Mouse (Mus musculus): ENCODE data around the gene Mocs1.

The Mocs1 gene

DNA sequence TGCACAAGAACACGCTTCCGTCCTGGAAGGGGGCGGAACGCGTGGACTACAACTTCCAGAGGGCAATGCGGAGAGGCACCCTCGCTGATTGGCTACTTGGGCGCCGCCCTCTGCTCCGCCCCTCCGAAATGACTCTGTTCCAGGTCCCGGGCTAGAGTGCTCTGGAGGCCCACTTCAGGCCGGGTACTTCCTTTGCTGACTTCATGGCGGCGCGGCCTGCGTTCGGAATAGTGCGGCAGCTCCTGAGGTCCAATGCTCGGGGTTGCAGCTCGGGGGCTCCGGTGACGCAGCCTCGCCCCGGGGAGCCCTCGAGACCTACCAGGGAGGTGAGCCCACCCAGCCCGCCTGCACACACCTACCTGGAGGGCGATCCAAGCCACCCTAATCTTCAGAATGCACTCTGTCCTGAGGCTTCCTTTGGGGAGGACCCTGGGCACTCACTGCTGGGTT is at the start of gene Mocs1:
Gene Mocs1 (plus strand): TSS at position 124 of the 450 bp plus-strand sequence.
- in situ Hi-C loops (cut with MboI; ENCODE audit: low pct_unique_long_range_greater_than_20kb in 1 of 2, low sequenced_read_pairs in 2 of 2, unreplicated experiment in 1 of 2): no loop called here

DNA sequence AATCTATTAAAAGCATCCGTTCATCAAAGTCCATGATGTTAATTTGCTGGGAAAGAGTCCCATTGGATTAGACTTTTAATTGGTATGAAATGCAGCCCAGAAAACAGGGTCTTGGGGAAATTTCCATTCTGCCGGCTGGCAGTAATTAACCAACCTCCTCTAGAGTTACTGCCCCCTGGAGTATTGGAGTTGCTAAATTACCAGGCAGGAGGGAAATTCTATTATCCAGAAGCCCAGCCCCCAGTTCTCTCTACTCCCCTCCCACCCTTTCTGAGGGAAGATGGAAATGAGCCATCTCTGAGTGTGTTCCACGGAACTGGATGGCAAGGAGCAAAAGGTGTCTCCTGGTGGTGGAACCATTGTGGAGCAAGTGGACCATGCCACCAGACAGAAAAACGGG is 48.5 kb upstream of the Mocs1 start:
- in situ Hi-C loops (cut with MboI; ENCODE audit: low pct_unique_long_range_greater_than_20kb in 1 of 2, low sequenced_read_pairs in 2 of 2, unreplicated experiment in 1 of 2): no loop called here

GRCm38 (mm10) chr17:49384217-49384943 is 43.8 kb upstream of the Mocs1 start:
- in situ Hi-C loops (cut with MboI; ENCODE audit: low pct_unique_long_range_greater_than_20kb in 1 of 2, low sequenced_read_pairs in 2 of 2, unreplicated experiment in 1 of 2): no loop called here

DNA sequence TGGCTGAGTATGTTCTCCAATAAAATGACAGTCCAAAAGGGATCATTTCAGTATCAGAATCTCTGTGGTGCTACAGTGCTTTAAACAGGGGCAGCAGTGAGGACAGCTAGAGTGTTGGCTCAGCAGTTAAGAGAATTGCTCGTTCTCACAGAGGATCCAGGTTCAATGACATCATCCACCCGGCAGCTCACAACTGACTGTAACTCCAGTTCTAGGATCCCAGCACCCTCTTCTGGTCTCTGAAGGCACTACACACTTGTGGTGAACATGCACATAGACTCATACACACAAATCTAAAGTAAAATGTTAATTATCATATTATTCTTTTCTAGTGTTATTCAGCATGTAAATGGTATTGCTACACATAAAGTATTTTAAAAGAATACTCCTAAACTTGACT is 40.4 kb upstream of the Mocs1 start:
- in situ Hi-C loops (cut with MboI; ENCODE audit: low pct_unique_long_range_greater_than_20kb in 1 of 2, low sequenced_read_pairs in 2 of 2, unreplicated experiment in 1 of 2): no loop called here

- in situ Hi-C loops (cut with MboI; ENCODE audit: low pct_unique_long_range_greater_than_20kb in 1 of 2, low sequenced_read_pairs in 2 of 2, unreplicated experiment in 1 of 2): no loop called here
Measured at GRCm38 (mm10) chr17:49392751-49393150, 35.4 kb upstream of the Mocs1 start.

- in situ Hi-C loops (cut with MboI; ENCODE audit: low pct_unique_long_range_greater_than_20kb in 1 of 2, low sequenced_read_pairs in 2 of 2, unreplicated experiment in 1 of 2): no loop called here
Measured at GRCm38 (mm10) chr17:49394836-49395235, 33.3 kb upstream of the Mocs1 start.

GRCm38 (mm10) chr17:49399605-49400004 is 28.6 kb upstream of the Mocs1 start:
- in situ Hi-C loops (cut with MboI; ENCODE audit: low pct_unique_long_range_greater_than_20kb in 1 of 2, low sequenced_read_pairs in 2 of 2, unreplicated experiment in 1 of 2): loop anchor here (5.0 to 10.0 kb wide), 2 partner anchors 132 to 135 kb away; no protein-coding TSS in a partner anchor

GRCm38 (mm10) chr17:49400130-49400529 is 28.0 kb upstream of the Mocs1 start:
- in situ Hi-C loops (cut with MboI; ENCODE audit: low pct_unique_long_range_greater_than_20kb in 1 of 2, low sequenced_read_pairs in 2 of 2, unreplicated experiment in 1 of 2): loop anchor here (5.0 to 10.0 kb wide), 2 partner anchors 133 to 135 kb away; no protein-coding TSS in a partner anchor

DNA sequence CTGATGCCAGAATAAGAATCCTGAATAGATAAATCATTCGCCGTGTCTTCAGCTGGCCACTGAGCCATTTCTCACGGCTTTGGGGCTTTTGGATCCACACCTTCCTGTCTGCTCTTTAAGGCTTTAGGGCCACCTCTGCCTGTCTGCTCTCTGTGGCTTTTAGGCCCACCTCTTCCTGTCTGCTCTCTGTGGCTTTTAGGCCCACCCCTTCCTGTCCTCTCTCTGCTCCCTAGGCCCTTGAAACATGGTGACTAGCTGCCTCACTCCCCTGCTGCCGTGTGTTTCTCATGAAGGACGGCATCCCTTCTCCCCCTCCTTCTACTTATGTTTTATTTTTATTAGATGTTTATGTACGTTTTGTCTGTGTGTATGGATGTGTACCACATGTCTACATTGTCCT is 25.0 kb upstream of the Mocs1 start:
- in situ Hi-C loops (cut with MboI; ENCODE audit: low pct_unique_long_range_greater_than_20kb in 1 of 2, low sequenced_read_pairs in 2 of 2, unreplicated experiment in 1 of 2): loop anchor here (5.0 to 10.0 kb wide), 2 partner anchors 136 to 138 kb away; no protein-coding TSS in a partner anchor

DNA sequence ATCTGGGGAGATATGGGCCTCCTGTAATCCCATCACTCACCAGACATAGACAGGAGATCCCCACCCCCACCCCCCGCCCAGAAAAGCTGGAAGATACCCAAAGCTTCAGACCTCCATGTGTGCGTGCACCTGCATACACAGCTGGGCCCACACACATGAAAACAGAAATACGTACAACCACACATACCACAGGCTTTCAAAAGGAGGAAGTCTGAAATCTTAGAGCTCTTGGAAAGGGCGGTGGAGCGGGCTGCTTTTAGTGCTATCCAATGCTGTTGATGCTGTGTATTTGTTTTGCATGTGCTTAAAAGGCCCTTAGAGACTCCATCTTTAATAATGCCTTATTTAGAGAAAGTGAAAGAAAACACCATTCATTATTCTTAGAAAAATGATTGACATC is 22.2 kb upstream of the Mocs1 start:
- in situ Hi-C loops (cut with MboI; ENCODE audit: low pct_unique_long_range_greater_than_20kb in 1 of 2, low sequenced_read_pairs in 2 of 2, unreplicated experiment in 1 of 2): loop anchor here in 1 of 2 experiments (10.0 kb wide), 1 partner anchor 141 kb away; no protein-coding TSS in a partner anchor

DNA sequence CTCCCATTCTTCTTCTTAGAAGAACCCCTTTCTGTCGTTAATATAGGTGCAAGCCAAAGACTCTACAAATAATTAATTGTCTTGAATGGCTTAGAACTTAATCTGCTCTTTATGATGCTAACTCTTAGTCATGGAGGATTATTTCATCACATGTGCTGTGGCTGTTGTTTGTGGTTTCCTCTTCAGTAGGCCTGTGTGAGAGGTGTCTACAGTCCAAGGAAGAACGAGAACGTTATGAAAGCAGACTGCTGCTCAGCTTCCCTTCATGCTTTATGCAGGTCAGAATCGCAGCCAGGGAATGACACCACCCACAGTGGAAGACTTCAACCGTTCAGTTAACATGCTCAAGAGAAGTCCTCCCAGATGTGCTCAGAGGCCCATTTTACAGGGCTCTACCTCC is 15.2 kb upstream of the Mocs1 start:
- in situ Hi-C loops (cut with MboI; ENCODE audit: low pct_unique_long_range_greater_than_20kb in 1 of 2, low sequenced_read_pairs in 2 of 2, unreplicated experiment in 1 of 2): no loop called here

DNA sequence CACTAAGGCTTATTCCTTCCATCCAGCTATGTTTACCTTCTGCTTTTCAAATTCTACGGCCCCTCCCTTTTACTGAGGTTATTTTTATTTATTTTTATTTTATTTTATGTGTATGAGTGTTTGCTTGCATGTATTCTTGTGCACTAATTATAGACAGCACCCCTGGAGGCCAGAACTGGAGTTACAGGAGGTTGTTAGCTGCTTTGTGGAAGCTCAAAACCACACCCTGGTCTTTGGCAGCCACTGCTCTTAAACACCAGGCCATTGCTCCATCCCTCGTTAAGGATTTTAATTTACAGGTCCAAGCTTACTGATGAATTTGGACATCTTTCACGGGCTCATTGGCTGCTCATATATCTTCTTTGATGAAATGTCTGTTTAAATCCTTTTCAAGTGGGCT is 14.6 kb upstream of the Mocs1 start:
- in situ Hi-C loops (cut with MboI; ENCODE audit: low pct_unique_long_range_greater_than_20kb in 1 of 2, low sequenced_read_pairs in 2 of 2, unreplicated experiment in 1 of 2): no loop called here

GRCm38 (mm10) chr17:49416228-49416627 is 11.9 kb upstream of the Mocs1 start:
- in situ Hi-C loops (cut with MboI; ENCODE audit: low pct_unique_long_range_greater_than_20kb in 1 of 2, low sequenced_read_pairs in 2 of 2, unreplicated experiment in 1 of 2): no loop called here

DNA sequence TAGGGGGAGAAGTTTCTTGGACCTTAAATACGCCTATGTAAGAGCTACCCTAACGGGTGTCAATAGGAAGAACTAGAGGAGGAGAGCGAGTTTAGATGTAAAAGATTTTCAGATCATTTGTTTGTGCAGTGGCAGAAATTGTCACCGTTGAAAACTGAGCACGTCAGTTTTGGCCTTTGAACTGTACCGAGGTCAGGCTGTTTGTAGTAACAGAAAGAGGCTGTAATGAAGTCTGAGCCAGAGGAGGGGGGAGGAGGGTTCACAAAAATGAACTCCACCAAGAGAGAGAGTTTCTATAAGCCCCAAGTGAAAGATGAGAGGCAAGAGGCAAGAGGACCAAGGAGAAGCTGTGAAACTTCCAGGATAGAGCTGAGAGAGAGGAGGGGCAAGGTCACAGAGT is 8.3 kb upstream of the Mocs1 start:
- in situ Hi-C loops (cut with MboI; ENCODE audit: low pct_unique_long_range_greater_than_20kb in 1 of 2, low sequenced_read_pairs in 2 of 2, unreplicated experiment in 1 of 2): no loop called here

DNA sequence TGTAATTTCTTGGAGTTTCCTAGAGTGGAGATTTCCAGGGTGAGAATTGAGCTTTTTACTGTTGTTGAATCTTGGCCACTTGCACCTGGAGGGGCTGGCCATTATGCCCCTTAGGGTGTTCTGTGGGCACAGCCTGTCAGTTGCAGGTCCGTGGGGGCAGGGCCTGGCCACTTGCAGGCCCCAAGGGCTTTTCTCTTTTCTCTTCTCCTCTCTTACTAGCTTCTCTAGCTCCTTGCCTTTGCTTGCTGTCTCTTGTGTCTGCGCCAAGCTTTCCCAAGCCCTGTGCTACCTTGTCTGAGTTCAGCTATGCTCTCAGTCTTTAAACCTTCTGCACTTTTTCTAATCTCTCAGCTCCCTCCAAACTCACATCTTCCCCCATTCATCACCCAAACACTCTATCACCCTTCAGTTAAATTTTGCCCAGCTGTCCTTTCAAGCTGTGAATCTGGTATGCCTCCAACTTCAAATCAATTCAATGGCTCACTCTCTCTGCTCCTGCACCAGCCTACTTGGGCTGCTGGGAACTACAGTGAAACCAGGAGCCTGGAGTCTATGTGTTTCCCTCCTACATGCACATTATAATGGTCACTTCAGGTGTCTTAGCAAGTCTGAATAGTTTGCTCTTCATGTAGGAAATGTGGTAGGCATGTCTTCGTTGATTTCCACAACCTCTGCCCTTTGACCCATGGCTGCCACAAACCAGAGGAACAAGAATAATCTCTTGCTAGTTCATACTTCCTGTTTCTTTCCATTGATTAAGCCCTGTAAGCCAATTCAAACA is 5.7 kb upstream of the Mocs1 start:
- in situ Hi-C loops (cut with MboI; ENCODE audit: low pct_unique_long_range_greater_than_20kb in 1 of 2, low sequenced_read_pairs in 2 of 2, unreplicated experiment in 1 of 2): no loop called here

- in situ Hi-C loops (cut with MboI; ENCODE audit: low pct_unique_long_range_greater_than_20kb in 1 of 2, low sequenced_read_pairs in 2 of 2, unreplicated experiment in 1 of 2): no loop called here
Measured at GRCm38 (mm10) chr17:49423067-49423325, 5.2 kb upstream of the Mocs1 start.

- in situ Hi-C loops (cut with MboI; ENCODE audit: low pct_unique_long_range_greater_than_20kb in 1 of 2, low sequenced_read_pairs in 2 of 2, unreplicated experiment in 1 of 2): no loop called here
Measured at GRCm38 (mm10) chr17:49423872-49424271, 4.3 kb upstream of the Mocs1 start.

DNA sequence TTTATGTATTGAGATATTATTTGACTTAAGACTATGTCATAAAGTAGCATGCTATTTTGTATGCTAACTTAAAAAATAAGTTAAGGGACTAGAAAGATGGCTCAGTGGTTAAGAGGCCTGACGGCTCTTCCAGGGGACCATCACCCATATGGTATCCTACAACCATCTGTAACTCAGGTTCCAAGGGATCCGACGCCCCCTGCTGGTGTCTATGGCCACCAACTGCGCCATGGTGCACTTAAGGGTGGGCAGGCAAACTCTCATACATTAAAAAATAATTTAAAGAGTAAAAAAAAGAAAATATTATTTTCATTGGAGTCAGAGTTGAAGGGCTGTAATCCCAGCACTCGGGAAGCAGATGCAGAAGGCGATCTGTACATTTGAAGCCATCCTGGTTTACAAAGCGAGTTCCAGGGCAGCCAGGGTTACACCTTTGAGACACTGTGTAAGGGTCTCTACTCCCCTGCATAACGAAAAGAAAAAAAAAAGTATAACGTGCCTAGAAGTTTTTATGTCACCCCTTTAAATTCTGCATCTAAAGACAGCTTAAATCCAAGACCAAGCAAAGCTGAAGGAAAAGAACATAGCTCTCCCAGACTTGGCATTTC is 427 bp upstream of the Mocs1 start:
- in situ Hi-C loops (cut with MboI; ENCODE audit: low pct_unique_long_range_greater_than_20kb in 1 of 2, low sequenced_read_pairs in 2 of 2, unreplicated experiment in 1 of 2): no loop called here

- in situ Hi-C loops (cut with MboI; ENCODE audit: low pct_unique_long_range_greater_than_20kb in 1 of 2, low sequenced_read_pairs in 2 of 2, unreplicated experiment in 1 of 2): no loop called here
Measured at GRCm38 (mm10) chr17:49428751-49429415, 721 bp downstream of the Mocs1 start.

All from mouse embryonic stem cell (cell line).